Mouse (Mus musculus) left cerebral cortex, adult 9 months (tissue): ENCODE measurements around the gene Ppa1.
A peak's percentile ranks its signal among the peaks of the same experiment; 100 is the strongest.
"Not testable (repeated sequence)": the region's sequence is repeated elsewhere in the genome, so short reads cannot be mapped to it uniquely, and the experiment has no call there.

Experiments
- DNase-seq, 2 experiments: peaks; one replicate each; pipeline ENCODE4 v3.0.0; 2022; ENCODE audit warnings: low spot score in 2 of 2

Ppa1 gene

DNA sequence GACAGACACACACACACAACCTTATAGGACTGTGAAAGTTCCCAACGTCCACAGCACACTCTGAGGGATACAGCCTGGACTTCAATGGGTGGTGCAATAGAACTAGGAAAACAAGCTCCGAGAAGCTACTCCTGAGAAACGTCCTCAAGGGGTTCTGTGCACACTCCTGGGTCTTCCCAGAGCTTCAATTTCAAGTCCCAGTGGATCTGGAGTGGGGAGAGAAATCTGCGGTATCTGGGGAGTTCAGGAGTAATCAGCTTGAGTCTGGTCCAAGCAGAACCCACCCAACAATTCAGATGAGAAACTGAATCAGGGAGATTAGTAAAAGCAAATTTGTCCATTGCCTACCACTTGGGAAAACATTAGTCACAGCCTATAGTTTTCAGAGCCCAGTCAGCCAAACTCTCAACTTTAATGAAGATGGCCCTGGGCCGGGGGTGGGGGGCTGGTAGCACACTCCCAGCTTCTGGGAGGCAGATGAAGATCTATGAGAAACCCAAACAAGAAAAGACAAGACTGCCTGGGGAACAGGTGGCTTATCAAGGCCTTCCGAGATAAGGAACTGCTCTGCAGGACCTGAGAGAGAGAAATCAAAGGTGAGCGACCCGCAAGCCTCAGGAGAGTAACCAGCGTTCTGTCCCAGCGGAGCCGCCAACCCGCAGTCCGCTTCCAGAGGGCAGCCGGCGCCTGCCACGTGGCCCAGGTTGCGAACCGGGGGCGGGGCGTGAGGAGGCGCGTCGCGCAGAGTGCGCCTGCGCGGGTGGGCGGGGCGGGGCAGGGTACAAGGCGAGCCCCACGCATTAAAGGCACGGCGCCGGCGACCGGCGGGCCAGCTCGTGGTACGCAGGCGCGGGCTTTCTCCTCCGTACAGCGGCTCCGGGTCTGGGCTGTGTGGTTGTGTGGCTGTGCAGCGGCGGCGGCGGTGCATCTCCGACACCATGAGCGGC, at the start of gene Ppa1:
Ppa1 (plus strand) TSS at position 763 of the 947 bp plus-strand sequence.
- peak; percentile 45 to 80 for DNase-seq

- no peak for DNase-seq
Observed at GRCm38 (mm10) chr10:61599556-61600114, 48.7 kb upstream of the Ppa1 start.

DNA sequence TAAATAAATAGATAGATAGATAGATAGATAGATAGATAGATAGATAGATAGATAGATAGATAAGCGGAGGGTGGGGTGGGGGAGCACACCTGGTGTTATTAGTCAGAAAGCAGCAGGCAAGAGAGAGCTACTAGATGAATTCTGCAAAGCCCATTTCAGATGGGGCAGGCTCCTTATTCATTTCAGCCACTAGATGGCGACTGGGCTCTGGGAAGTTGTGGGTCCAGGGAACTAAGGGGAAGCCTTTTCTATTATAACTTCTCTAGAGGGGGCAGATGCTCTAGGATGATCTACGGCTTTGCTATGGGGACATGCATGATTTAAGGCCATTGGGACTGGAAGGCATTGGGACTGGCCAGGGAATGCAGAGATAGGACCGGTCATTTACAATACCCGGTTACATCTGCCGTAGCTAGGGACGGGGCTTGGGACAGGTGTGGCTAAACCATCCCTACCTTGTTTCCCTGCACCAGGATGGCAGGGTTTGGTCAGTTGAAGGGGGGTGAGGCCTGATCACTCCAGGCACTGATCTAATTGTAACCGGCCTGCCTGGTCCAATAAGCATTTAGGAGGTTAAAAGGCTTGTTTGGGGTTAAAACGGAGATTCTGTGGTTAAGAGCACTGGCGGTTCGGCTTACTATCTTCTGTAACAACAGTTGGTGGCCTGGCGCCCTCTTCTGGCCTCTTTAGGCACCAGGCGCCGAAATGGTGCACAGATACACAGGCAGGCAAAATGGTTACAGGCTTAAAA, 45.9 kb upstream of the Ppa1 start:
- DNase-seq: peak in 1 of 2 experiments; percentile 39

GRCm38 (mm10) chr10:61604376-61605065, 43.8 kb upstream of the Ppa1 start:
- no peak for DNase-seq

GRCm38 (mm10) chr10:61605381-61605780, 43.0 kb upstream of the Ppa1 start:
- DNase-seq: not testable (repeated sequence)

DNA sequence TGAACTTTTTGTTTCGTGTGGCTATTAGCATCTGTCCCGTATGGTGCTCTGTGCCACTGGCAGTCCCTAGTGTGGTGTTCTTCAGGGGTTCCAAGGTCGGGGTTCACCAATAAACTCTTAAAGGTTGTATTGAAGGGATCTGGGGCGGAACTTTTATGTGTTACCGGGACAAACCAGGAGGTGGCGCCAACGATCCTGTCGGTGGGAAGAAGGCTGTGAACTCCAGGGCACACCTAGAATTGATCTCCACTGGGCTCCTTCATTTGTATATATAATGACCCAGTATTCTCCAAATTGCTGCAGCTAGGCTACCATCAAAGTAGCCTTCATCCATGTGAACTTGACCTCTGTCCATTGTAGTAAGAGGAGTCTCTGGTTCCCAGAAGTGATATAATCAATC, 42.5 kb upstream of the Ppa1 start:
- DNase-seq: peak in 1 of 2 experiments; percentile 46

GRCm38 (mm10) chr10:61608233-61608632, 40.1 kb upstream of the Ppa1 start:
- no peak for DNase-seq

- no peak for DNase-seq
Observed at GRCm38 (mm10) chr10:61610650-61611235, 37.6 kb upstream of the Ppa1 start.

DNA sequence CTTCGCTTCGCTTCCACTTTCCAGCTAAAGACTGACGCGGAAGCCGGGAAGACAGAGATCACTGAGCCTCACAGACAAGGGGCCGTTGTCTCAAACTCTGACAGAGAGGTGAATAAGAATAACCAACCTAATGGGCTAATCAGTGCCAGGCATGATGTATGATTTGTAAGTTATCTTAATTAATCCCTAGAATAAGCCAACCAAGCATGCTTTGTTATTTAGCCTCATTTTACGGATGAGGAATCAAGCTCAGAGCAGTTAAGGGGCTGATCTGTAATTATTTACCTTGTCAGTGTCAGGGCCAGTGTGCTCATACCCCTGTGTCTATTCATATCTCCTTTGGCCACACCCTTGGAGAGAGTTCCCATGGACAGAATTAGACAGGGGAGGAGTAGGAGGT, 34.0 kb upstream of the Ppa1 start:
- DNase-seq: no peak

GRCm38 (mm10) chr10:61618528-61618927, 29.8 kb upstream of the Ppa1 start:
- no peak for DNase-seq

DNA sequence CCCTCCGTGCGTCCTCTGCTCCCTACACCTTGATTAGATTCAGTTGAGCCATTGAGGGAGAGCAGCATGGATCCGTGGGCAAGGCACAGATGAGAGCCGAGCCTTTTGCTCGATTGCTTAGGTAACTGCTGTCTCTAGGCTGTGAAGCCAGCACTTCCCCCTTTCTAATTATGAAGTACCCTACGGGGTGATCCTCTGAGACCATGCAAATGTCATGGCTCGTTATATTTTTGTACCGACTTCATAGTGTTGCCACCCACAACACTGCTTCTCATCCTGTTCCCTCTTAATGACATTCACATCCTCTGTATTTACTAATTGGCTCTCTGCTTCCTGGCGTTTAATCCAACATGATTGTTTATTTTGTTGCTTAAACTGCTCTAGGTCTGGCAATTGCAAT, 26.7 kb upstream of the Ppa1 start:
- DNase-seq: no peak

- not testable (repeated sequence) for DNase-seq
Observed at GRCm38 (mm10) chr10:61623874-61624273, 24.5 kb upstream of the Ppa1 start.

- no peak for DNase-seq
Observed at GRCm38 (mm10) chr10:61624771-61625170, 23.6 kb upstream of the Ppa1 start.

DNA sequence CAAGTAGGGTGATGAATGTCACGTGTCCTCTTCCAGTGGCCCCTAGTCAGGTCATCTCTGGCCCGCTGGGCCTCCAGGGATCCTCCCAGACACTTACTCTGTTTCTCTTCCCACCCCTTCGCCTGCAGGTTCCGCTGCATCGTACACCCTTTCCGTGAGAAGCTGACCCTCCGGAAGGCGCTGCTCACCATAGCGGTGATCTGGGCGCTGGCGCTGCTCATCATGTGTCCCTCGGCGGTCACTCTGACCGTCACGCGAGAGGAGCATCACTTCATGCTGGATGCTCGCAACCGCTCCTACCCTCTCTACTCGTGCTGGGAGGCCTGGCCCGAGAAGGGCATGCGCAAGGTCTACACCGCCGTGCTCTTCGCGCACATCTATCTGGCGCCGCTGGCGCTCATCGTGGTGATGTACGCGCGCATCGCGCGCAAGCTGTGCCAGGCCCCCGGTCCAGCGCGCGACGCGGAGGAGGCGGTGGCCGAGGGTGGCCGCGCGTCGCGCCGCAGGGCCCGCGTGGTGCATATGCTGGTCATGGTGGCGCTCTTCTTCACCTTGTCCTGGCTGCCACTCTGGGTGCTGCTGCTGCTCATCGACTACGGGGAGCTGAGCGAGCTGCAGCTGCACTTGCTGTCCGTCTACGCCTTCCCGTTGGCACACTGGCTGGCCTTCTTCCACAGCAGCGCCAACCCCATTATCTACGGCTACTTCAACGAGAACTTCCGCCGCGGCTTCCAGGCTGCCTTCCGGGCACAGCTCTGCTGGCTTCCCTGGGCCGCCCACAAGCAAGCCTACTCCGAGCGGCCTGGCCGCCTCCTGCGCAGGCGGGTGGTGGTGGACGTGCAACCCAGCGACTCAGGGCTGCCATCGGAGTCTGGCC, 22.7 kb upstream of the Ppa1 start:
- DNase-seq: peak in 1 of 2 experiments; percentile 17

GRCm38 (mm10) chr10:61626551-61626950, 21.8 kb upstream of the Ppa1 start:
- no peak for DNase-seq

DNA sequence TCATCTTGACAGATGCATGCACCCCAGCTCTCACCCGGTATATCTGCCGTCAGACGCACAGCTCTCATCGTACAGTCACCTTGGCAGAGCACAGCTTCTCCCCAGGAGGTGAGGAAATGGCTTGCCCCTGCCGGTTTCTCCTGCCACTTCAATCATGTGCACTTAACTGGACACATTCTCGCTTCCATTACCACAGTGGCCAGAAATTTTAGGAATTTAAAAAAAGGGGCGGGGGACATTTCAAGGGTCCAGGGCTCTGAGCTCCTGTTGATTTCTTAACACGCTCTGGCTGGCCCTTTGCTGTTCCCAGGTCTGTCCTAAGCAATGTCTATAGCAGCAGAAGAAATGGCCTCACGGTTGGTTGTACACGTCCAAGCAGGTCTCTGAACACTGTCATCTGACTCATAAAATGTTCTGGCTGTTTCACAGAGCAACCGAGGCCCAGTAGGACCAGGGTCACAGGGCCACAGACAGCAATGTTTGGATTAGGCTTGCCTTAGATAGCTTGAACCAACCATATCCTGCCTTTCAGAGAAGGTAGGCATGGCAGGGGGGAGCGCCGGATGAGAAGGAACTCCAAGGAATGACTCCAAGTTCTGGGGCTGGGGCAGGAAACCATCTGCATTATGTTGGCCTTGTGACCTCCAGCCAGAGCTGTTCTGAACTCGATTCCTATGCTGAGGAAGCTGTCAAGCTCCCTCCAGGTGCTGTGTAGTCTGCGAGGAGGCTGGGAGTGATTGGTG, 21.0 kb upstream of the Ppa1 start:
- DNase-seq: no peak

GRCm38 (mm10) chr10:61627938-61628250, 20.5 kb upstream of the Ppa1 start:
- DNase-seq: no peak

GRCm38 (mm10) chr10:61632445-61632844, 15.9 kb upstream of the Ppa1 start:
- DNase-seq: no peak

- DNase-seq: no peak
Observed at GRCm38 (mm10) chr10:61637055-61637454, 11.3 kb upstream of the Ppa1 start.

- DNase-seq: no peak
Observed at GRCm38 (mm10) chr10:61640363-61640762, 8.0 kb upstream of the Ppa1 start.
